Mouse (Mus musculus) left cerebral cortex, postnatal 4 days (tissue): Measurements from ENCODE around the gene Nfkb1. TPM values are rescaled to one million over a fixed set of nuclear protein-coding genes. Genes with fewer than 3 reads are reported as not detected.

Source experiments
- DNase-seq: peaks from one replicate; pipeline ENCODE4 v3.0.0-alpha.2; 2022
- intact Hi-C: fragments of 180-260 bp; cut with DNase I; formaldehyde crosslinking; loops from one replicate; pipeline ENCODE4 v1.15.1; 2025
- total RNA-seq, 2 experiments: library from RNA; stranded (reverse); gene quantifications; 2 replicates each; pipeline ENCODE4 v1.2.3; 2021

Gene Nfkb1
- total RNA-seq, 2 experiments from 2014 or later, result 19.3 to 20.5 TPM

- intact Hi-C loops, result no loop called here
These were observed 12.0 kb upstream of the Nfkb1 start for GRCm38 (mm10) chr3:135703307-135703706.

GRCm38 (mm10) chr3:135702658-135703057 lies 11.3 kb upstream of the Nfkb1 start:
- intact Hi-C loops, result no loop called here
- DNase-seq, result no peak

More at GRCm38 (mm10) chr3:135703307-135703706, 12.0 kb upstream of the Nfkb1 start:
- DNase-seq, result no peak

- intact Hi-C loops, result loop anchor here (10.0 kb wide), 1 partner anchor 265 kb away; the partner anchor contains the start of gene Ube2d3
- no peak for DNase-seq
These were observed 8.3 kb upstream of the Nfkb1 start for GRCm38 (mm10) chr3:135699523-135700264.

GRCm38 (mm10) chr3:135698466-135698975 lies 7.2 kb upstream of the Nfkb1 start:
- intact Hi-C loops, result loop anchor here (10.0 kb wide), 1 partner anchor 264 kb away; the partner anchor contains the start of gene Ube2d3
- DNase-seq, result no peak

GRCm38 (mm10) chr3:135696262-135696661 lies 4.9 kb upstream of the Nfkb1 start:
- DNase-seq, result no peak

GRCm38 (mm10) chr3:135692999-135693398 lies 1.7 kb upstream of the Nfkb1 start:
- intact Hi-C loops, result loop anchor here (10.0 kb wide), 1 partner anchor 258 kb away; the partner anchor contains the start of gene Ube2d3
- DNase-seq, result peak; percentile 12

More at GRCm38 (mm10) chr3:135696262-135696661, 4.9 kb upstream of the Nfkb1 start:
- intact Hi-C loops, result loop anchor here (10.0 kb wide), 1 partner anchor 261 kb away; the partner anchor contains the start of gene Ube2d3

- intact Hi-C loops, result loop anchor here (10.0 kb wide), 1 partner anchor 256 kb away; the partner anchor contains the start of gene Ube2d3
- peak; percentile 35 for DNase-seq
These were observed 668 bp downstream of the Nfkb1 start for GRCm38 (mm10) chr3:135690568-135691190.

- DNase-seq, result no peak
- intact Hi-C loops, result loop anchor here (10.0 kb wide), 1 partner anchor 255 kb away; the partner anchor contains the start of gene Ube2d3
These were observed 1.4 kb downstream of the Nfkb1 start for GRCm38 (mm10) chr3:135689773-135690567.

- intact Hi-C loops, result no loop called here
These were observed 2.2 kb downstream of the Nfkb1 start for GRCm38 (mm10) chr3:135688970-135689772.

GRCm38 (mm10) chr3:135687965-135688364 lies 3.4 kb downstream of the Nfkb1 start:
- intact Hi-C loops, result no loop called here
- DNase-seq, result no peak

More at GRCm38 (mm10) chr3:135688970-135689772, 2.2 kb downstream of the Nfkb1 start:
- no peak for DNase-seq

- DNase-seq, result no peak
- intact Hi-C loops, result no loop called here
These were observed 4.9 kb downstream of the Nfkb1 start for GRCm38 (mm10) chr3:135686419-135686818.

GRCm38 (mm10) chr3:135683275-135683674 lies 8.1 kb downstream of the Nfkb1 start:
- no peak for DNase-seq
- intact Hi-C loops, result no loop called here

GRCm38 (mm10) chr3:135682240-135682639 lies 9.1 kb downstream of the Nfkb1 start:
- intact Hi-C loops, result no loop called here
- DNase-seq, result no peak

- DNase-seq, result no peak
- intact Hi-C loops, result no loop called here
These were observed 10.0 kb downstream of the Nfkb1 start for GRCm38 (mm10) chr3:135681272-135681783.

GRCm38 (mm10) chr3:135680213-135680843 lies 11.0 kb downstream of the Nfkb1 start:
- intact Hi-C loops, result no loop called here

GRCm38 (mm10) chr3:135677064-135677463 lies 14.3 kb downstream of the Nfkb1 start:
- intact Hi-C loops, result no loop called here

More at GRCm38 (mm10) chr3:135680213-135680843, 11.0 kb downstream of the Nfkb1 start:
- no peak for DNase-seq

GRCm38 (mm10) chr3:135676364-135676763 lies 15.0 kb downstream of the Nfkb1 start:
- no peak for DNase-seq
- intact Hi-C loops, result no loop called here

More at GRCm38 (mm10) chr3:135677064-135677463, 14.3 kb downstream of the Nfkb1 start:
- no peak for DNase-seq

- intact Hi-C loops, result no loop called here
These were observed 15.9 kb downstream of the Nfkb1 start for GRCm38 (mm10) chr3:135675480-135675879.

More at GRCm38 (mm10) chr3:135675480-135675879, 15.9 kb downstream of the Nfkb1 start:
- DNase-seq, result no peak
